Mouse (Mus musculus) kidney, postnatal 10 days (tissue): Measurements from ENCODE around the gene Washc4.
A peak's percentile ranks its signal among the peaks of the same experiment; 100 is the strongest.
"Not testable (repeated sequence)": the region's sequence is repeated elsewhere in the genome, so short reads cannot be mapped to it uniquely, and the experiment has no call there.

ENCODE experiments used
- DNase-seq: peaks from one replicate; pipeline ENCODE4 v3.0.0; 2021; ENCODE audit warnings: mixed read lengths

Gene Washc4

DNA sequence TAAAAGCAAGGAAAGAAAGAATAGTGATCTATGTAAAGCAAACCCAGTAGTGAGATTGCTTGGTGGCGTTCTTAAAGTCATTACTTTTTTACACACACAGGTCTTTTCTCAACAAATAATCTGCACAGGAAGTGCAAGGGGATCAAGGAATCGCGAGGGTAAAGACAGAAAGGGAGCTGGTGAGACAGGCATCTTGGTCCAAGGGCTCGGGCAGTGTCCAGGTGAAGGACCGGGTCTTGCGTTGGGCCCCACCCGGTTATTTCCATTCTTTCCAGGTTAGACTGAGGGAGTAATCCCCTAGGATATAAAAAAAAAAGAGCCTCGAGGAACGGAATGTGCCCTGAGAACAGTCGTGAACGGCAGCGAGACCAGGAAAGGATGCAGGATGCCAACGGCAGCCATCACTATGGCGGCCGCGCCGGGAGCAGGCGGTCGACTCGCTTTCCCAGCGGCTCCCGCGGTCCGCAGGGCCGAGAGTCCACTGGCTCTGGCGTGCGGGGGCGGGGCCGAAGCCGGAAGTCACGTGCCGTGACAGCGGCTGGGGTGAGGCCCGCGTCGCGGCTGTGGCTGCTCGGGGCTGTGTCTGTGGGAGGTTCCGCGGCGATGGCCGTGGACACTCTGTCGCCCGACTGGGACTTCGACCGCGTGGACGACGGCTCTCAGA, at the start of gene Washc4:
Washc4 (plus strand) TSS at position 314 of the 664 bp plus-strand sequence.
- peak; percentile 98 for DNase-seq

DNA sequence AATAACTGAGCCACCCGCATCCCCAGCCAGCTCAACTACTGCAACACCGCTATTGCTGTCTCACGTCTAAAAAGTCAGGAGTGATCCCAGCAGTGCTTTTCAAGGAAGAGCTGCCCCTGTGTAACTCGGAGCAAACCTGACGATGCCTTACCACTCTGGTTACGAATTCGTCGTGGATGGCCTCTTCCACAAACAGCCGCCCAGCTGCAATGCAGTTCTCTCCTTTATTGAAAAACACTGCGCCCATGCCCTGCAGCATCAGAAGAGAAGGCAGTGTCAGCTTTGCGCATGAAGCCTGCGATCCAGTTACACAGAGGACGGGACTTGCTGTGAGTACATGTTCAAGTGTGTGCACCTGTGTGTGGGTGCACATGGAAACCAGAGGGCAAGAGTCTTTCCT, 46.2 kb upstream of the Washc4 start:
- DNase-seq: no peak

DNA sequence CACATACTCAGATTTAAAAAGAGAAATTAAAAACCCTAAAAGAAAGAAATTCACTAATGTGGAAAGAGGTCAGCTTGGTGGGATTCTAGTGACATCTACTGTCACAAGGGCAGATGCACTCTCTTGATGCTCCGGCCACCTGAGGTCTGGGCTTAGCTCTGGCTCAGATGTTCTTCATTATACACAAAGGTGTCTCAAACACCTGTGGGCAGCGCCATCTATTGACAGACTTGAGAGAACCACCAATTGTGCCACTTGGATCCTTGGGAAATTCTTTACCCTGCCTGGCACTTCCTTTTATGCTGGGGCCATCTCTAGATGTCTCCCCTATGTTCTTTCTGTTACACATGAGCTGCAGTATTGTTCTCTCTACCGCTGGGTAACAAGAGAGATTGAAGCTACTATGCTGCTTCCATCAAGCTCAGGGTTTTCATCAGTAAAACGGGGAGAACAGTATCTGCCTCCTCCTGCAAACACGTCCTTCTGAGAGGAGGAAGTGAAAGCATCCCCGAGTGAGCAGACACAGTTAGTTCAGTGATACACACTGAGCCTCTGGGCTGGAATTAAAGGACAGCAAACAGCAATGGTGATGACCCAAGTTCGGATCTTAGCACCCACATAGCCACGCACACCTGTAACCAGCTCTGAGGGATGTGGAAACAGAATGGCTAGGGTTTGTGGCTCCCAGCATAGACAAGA, 34.4 kb upstream of the Washc4 start:
- DNase-seq: peak; percentile 35

DNA sequence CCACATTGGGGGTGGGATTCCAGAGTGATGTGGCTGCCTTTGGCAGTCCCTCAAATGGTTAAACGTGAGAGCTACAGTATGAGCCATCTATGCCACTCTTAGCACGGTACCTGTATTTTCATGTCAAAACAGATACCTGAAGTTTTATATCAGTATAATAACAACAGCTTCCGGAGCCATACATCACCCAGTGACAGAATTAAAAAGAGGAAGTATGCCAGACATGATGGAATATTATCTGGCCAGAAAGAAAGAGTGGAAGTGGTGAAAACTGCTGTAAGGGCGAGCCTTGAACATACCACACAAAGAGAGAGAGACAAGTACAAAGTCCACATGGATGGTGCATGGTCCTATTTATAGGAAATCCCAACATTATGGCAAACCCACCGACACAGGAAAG, 32.2 kb upstream of the Washc4 start:
- DNase-seq: no peak

DNA sequence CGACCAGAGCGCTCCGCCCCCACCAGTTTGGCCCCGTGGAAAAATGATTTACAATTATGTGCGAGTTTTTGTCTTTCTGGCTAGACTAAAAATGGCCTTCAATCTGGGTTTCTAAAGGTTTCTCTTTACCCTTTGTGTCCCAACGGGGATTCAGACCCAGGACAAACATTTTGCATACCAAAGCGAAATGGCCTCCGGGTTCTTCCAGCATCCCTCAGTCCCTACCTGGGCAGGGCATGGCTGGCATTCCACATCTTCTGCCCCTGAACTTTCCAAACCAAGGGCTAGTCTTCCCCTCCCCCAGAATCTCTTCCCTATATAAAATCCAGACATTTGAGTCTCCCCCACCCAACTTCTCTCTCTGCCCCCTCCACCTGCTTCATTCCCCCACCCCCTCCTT, 29.8 kb upstream of the Washc4 start:
- DNase-seq: no peak

DNA sequence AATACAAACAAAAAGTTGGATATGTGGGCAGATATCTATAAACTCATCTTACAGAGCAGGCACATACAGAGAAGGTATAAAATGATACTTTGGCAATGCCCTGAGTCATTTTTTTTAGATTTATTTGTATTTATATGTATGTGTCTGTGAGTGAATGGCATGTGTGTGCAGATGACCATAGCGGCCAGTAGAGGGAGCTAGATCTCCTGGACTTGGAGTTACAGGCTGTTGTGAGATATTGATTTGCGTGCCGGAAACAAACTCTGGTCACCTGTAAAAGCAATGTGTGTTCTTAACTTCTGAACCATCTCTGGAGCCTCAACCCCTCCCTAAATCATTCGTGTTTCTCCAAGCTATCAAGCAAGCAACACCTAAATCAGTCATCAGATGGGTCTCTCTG, 22.6 kb upstream of the Washc4 start:
- DNase-seq: no peak

DNA sequence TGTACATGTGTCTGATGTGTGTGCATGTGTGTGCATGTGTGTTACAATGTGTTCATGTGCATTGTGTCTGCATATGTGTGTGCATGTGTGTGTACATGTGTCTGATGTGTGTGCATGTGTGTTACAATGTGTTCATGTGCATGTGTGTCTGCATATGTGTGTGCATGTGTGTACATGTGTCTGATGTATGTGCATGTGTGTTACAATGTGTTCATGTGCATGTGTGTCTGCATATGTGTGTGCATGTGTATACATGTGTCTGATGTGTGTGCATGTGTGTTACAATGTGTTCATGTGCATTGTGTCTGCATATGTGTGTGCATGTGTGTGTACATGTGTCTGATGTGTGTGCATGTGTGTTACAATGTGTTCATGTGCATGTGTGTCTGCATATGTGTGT, 19.3 kb upstream of the Washc4 start:
- not testable (repeated sequence) for DNase-seq

DNA sequence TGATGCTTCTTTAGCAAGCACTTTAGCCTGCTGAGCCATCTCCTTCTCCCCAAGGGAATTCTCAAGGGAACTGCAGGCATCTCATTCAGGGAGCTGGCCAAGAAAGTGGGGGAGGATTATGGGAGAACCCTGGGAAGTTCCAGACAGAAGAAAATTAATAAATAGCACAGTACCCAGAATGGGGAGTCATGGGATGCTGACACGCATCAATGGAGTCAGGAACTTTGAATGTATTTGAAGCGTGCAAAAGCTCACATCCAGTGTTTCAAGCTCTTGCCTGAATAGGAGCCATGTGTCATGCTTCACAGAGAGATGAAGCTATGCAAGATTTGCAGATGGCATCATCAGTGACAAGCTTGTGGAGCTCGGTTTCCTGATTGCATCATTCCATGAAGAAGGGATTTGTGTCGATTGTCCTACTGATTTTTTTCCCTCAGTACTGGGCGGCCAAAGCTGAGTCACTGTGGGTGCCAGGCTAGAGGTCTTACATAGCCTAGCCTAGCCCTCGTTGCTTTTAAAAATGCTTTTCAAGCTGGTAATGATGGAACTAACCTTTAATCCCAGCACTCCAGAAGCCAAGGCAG, 13.1 kb upstream of the Washc4 start:
- no peak for DNase-seq

DNA sequence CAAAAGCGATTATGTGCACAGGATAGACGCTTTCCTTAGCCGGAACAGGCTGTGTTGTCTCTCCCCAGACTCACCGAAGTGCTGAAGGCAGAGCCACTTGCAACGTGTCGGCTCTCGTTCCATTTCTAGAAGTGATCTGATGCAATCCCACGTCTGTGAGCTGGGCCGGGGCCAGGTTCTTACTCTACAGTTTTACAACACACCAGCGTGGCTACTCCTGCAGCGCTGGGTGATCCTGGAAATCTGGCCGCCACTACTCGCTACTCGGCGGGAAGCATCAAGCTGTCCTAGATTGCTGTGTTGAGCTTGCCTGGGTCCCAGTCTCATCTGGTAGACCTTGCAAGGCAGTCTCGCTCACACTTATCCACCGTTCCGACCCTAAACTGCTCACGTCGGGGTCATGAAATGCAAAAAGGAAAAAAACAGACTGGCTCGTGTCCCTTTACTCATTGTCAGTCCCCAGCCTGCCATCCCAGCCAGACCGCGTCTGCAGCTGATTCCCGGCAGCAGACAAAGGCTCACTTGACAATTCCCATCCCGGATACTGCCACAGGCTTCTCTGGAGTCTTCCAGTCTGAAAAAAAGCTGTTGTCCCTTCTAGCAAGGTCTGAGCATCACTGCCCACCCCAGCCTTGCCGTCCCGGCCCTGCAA, 10.2 kb upstream of the Washc4 start:
- peak; percentile 40 for DNase-seq

DNA sequence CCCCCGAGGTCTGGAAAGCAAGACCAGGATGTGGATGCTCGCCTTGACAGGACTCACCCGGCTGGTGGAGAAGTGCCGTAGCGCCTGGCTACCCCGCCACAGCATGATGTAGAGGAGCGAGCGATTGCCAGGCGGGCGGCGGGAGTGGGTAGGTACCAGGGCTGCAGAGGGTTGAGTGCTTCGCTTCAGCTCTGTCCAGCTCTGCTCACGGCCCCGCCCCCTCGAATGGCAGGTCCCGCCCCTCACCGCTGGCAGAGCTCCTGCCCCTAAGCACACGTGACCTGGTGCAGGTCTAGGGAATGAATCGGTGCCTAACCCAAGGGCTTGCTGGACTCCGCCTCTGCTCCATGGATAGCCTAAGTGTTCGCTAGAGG, 9.7 kb upstream of the Washc4 start, which contains the start of gene Aldh1l2:
Aldh1l2 (minus strand) TSS at position 231 of the 374 bp plus-strand sequence.
- peak; percentile 87 for DNase-seq

DNA sequence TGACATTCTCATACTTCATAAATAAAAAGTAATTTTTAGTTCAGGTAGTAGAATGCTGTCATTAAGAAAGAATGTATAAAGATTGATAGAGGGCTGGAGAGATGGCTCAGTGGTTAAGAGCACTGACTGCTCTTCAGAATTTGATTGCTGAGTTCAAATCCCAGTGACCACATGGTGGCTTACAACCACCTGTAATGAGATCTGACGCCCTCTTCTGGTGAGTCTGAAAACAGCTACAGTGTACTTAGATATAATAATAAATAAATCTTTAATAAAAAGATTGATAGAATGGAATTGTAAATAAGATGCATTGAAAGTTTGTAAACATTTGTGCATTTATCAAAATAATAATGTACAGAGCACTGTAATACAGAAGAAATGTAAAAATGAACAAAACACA, 7.1 kb upstream of the Washc4 start:
- DNase-seq: no peak

DNA sequence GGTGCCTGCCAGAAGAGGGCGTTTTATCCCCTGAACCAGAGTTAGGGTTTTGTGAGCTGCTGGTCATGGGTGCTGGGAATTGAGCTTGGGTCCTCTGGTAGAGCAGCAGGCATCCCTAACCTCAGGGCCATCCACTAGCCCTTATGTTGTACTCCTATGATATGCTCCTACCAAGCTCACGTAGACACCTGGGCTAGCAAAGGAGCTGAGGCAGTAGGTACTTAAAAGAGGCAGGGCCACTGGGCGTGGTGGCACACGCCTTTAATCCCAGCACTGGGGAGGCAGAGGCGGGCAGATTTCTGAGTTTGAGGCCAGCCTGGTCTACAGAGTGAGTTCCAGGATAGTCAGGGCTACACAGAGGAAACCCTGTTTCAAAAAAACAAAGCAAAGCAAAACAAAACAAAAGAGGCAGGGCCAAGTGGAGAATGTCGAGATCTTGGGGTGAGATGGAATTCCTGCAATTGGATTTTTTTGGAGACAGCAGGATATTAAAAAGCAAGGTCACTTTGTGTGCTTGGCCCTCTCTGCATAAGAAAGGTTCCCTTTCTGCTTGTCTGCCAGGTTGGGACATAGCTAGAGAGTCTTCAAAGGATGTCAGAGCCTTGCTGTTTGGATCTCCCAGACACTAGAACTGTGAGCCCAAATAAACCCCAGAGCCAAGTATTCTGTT, 4.1 kb upstream of the Washc4 start:
- no peak for DNase-seq

DNA sequence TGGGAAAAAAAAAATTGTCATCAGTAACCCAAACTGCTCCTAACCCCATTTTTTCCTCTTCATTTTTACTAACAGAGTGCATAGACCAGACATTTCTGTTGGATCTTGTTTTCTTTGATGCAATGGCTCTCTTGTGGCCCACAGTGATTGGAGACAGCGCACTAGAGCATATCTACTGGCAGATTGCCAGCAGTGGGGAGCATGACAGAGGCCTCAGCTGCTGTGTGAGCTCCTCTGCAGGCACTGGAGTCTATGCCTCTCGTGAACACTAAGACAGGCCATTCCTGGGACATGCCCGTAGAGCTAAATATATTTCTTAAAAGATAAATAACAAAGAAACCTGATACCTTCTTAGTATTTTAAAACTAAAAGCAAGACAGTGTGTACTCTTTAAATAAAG, 3.5 kb upstream of the Washc4 start:
- peak; percentile 22 for DNase-seq

DNA sequence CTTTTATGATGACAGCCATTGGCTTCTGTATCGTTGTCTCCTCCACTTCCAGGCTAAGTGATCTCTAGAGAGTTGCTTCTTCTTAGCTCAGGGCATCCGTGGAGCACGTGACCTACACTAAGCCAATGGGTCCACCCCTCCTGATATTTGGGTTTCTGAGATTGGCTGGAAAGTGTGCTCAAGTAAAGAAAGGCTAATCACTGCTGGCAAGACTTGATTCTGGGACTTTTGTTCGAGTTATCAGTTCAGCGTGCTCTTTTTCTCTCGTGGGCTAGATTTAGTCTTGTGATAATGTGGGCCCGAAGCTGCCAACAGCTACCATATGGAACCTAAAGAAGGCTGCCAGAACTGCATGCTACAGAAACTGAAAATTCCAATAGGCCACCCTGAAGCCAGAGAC, 1.3 kb upstream of the Washc4 start:
- DNase-seq: no peak

DNA sequence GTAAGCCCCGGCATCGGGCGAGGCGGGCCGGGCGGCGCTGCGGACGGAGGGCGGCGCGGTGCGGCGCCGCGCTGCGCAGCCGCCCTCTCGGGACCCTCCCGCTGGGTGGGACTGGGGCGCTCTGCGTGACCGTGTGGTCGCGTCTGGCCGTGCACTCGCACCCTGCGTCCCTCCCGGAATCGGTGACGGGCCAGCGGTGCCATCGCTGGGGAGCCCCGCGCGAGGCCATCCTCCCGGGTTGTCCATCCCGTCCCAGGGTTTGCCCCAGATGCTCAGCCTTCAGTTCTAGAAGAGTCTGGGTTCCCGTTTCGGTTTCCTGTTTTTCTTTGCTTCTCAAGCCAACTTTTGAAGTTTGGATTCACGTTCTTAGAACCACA, 539 bp downstream of the Washc4 start:
- no peak for DNase-seq

DNA sequence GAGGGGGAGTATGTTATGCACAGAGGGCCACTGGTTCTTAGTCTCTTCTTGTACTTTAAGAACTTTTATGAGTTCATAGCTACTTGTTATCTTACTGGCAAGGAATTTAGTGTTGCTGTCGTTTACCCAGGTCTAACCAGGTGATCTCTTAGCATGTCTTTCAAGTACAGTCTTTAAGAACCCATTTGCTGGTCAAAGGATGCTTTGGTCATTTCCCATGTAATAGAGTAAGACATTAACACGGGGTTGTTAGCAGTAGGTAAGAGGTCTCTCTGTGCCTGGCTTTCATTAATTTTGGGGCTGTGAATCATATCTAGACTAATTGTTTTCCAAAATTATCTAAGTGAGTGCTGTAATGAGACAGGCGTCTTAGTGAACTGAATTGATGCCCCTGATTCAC, 1.8 kb downstream of the Washc4 start:
- DNase-seq: no peak

DNA sequence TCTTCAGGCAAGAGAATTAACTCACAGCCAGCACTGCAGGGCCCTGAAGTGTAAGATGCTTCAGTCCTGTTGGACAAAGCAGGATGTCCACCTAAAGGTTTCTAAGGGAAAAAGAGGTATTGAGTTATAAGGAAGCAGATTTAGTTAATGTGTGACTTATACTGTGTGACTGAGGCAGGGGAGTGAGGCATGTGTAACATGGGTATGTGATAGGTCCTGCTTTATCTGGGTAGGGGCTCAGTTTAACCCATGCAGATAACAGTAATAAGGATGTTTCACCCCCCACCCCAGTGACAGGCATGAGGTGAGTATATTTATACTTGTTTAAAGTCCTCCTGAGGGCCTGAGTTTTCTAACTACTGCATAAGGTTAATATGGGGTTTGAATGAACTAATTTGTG, 19.5 kb downstream of the Washc4 start:
- DNase-seq: no peak

DNA sequence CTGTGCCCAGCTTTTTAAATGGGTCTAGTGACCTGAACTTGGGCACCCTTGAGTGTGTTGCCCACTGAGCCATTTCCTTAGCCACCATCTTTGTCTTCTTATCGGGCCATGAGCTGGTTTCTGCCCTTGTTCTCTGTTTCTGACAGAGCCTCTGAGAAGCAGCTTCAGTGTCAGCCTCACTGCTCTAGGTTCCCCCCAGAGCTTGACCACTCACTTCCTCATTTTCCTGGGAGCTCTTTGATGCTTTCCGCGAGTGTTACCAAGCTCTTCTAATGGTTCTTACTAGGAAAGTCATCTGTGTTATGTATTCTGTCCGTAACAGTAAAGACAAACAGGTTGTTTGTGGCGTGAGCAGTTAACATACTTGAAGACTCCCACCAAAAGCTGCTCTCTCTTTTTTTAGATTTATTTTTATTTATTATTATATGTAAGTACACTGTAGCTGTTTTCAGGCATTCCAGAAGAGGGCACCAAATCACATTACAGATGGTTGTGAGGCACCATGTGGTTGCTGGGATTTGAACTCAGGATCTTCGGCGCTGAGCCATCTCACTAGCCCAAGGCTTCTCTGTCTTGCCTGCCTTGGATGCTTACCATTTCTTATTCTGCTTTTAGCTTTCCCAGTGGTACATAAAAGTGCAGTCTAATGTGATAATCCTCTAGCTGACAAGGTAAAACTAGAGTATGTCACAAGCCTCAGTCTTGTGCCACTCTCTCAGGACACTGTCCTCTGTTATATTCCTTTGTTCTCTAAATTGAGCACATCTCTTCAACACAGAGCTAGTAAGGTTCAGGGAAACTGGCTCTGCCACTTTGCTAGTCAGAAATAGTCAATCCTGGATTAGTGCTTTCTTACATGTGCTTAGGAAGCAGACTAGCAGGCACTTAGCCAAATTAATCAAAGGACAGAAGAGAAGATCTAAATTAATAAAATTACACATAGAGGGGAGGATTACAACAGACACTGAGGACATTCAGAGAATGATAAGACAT, 22.2 kb downstream of the Washc4 start:
- DNase-seq: no peak

DNA sequence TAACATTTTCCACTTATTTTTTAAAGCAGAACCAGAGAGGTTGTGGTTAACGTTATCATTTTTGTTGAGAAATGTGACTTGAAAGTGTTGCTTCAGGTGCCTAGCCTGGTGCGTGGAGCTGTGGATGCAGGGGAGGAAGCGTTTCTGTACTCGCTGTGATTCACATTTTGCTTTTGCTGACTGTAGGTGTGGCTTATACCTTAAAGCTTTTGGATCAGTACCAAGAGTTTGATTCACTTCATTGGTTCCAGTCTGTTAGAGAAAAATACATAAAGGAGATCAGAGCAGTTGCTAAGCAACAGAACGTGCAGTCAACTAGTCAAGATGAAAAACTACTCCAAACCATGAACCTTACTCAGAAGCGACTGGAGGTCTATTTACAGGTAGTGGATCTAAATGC, 47.2 kb downstream of the Washc4 start:
- no peak for DNase-seq

DNA sequence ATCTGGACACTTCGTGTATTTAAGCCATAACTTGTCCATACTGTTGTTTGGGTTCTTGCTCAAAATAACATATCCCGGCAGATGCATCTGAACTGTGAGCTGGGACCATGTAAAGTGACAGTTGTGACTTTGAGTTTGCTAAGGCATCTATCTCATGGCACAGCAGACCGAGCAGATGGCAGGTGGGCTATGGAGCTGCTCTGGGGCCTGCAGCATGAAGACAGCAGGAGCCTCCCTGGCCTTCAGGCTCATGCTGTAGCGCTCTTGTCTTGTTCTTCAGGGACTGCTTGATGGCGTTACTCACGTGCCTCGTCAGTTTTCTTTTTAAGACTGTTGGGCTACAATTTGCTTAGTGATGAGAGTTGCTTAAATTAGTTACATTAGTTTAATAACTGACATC, 49.1 kb downstream of the Washc4 start:
- DNase-seq: no peak

DNA sequence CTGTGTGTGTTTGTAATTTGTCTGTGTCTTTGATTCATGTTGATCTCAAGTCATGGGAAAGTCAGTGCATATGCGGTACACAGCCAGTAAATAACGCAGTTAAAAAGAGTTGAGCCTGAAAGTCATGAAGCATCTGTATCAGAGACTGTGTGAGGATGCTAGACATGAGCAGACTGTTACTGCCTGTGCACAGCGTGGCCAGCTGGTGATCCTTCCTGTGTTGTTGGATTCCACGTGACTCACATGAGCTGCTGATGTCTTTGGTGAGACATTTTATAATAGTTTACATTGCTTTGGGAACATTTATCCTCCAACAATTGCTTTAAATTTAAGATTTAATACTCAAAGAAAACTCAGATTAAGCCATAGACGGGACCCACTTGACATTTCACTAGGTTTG, 51.0 kb downstream of the Washc4 start:
- no peak for DNase-seq

DNA sequence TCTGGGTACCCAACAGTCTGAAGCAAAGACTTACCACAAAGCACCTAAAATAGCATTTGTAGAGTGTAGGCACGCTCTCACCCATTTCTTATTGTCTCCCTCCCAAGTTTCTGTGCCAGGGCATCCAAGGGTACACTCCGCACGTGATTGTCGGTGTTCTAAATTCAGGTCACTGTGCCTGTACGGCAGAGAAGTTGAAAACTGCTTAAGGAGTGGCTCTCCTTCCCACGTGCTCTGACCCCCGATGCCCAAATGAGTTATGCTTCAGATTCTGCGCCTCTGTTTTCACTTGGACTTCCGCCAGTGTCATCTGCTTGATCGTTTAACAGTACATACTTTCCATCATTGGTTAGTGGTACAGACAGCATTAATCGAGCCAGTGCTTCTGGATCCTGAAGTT, 57.1 kb downstream of the Washc4 start:
- DNase-seq: no peak
